Mouse (Mus musculus) MEL (cell line): ENCODE data around the gene Sec16a. TPM values are rescaled to one million over a fixed set of nuclear protein-coding genes. Genes with fewer than 3 reads are reported as not detected.

Experiments
- polyA plus RNA-seq, 2 experiments: library from polyadenylated mRNA; stranded (reverse) in 1 of 2; unstranded in 1 of 2; fragments of >175 nt in 1 of 2; fragments of >200 nt in 1 of 2; gene quantifications; 2 replicates each; pipeline versions ENCODE4 v1.2.1 to v1.2.4; 2012; ENCODE audit warnings: low replicate concordance in 2 of 2, low read depth in 1 of 2; ENCODE audit not compliant: insufficient read length in 2 of 2, insufficient read depth in 1 of 2, missing spikeins in 1 of 2
- total RNA-seq: library from RNA; depleted of rRNA; stranded (reverse); fragments of 300-350 nt; gene quantifications from 2 replicates; pipeline ENCODE4 v1.2.3, GENCODE M21; 2012; rRNA removed

Gene Sec16a
- total and polyA plus RNA-seq, 3 experiments = 20.3 to 38.0 TPM; not detected in 1

Other genes with a start within 250 kb of the Sec16a start
- gene Lhx3, start 236.9 kb downstream of the Sec16a start, total RNA-seq = not detected in 2 replicates
- not detected for gene Lhx3, start 236.9 kb downstream of the Sec16a start, polyA plus RNA-seq
- gene Qsox2, start 207.7 kb downstream of the Sec16a start, total RNA-seq = 13.4 and 17.0 TPM in 2 replicates
- gene Qsox2, start 207.7 kb downstream of the Sec16a start, polyA plus RNA-seq = 10 to 100 TPM in 1 of 2 experiments, not detected in 1; 12.1 TPM
- gene Ccdc187, start 150.7 kb downstream of the Sec16a start, total RNA-seq = not detected in 2 replicates
- gene Ccdc187, start 150.7 kb downstream of the Sec16a start, polyA plus RNA-seq = not detected
- gene Gpsm1, start 129.7 kb downstream of the Sec16a start, total RNA-seq = 1.4 and 1.7 TPM in 2 replicates
- gene Gpsm1, start 129.7 kb downstream of the Sec16a start, polyA plus RNA-seq = 1 to 10 TPM in 1 of 2 experiments, not detected in 1; 6.9 TPM
- 17.4 and 21.8 TPM in 2 replicates for gene Dnlz, start 93.1 kb downstream of the Sec16a start, total RNA-seq
- gene Dnlz, start 93.1 kb downstream of the Sec16a start, polyA plus RNA-seq = 10 to 100 TPM in 1 of 2 experiments, not detected in 1; 27.7 TPM
- gene Card9, start 84.3 kb downstream of the Sec16a start, total RNA-seq = 0.16 and 0.35 TPM in 2 replicates
- under 1 TPM in 1 of 2 experiments, not detected in 1; 0.72 TPM for gene Card9, start 84.3 kb downstream of the Sec16a start, polyA plus RNA-seq
- gene Snapc4, start 64.6 kb downstream of the Sec16a start, total RNA-seq = 40.3 and 49.3 TPM in 2 replicates
- 10 to 100 TPM in 1 of 2 experiments, not detected in 1; 57.6 TPM for gene Snapc4, start 64.6 kb downstream of the Sec16a start, polyA plus RNA-seq
- 51.7 and 63.6 TPM in 2 replicates for gene Entr1, start 55.9 kb downstream of the Sec16a start, total RNA-seq
- gene Entr1, start 55.9 kb downstream of the Sec16a start, polyA plus RNA-seq = 10 to 100 TPM in 1 of 2 experiments, not detected in 1; 71.1 TPM
- 87.6 and 96.5 TPM in 2 replicates for gene Pmpca, start 55.9 kb downstream of the Sec16a start, total RNA-seq
- 100 to 1,000 TPM in 1 of 2 experiments, 10 to 100 TPM in 1; 46.4 to 166 TPM for gene Pmpca, start 55.9 kb downstream of the Sec16a start, polyA plus RNA-seq
- gene Inpp5e, start 36.0 kb downstream of the Sec16a start, total RNA-seq = 9.6 and 11.2 TPM in 2 replicates
- gene Inpp5e, start 36.0 kb downstream of the Sec16a start, polyA plus RNA-seq = 10 to 100 TPM in 1 of 2 experiments, not detected in 1; 17.5 TPM
- 0.39 TPM in 1 of 2 replicates, not detected in the other for gene Notch1, start 71.4 kb upstream of the Sec16a start, total RNA-seq
- gene Notch1, start 71.4 kb upstream of the Sec16a start, polyA plus RNA-seq = under 1 TPM in 1 of 2 experiments, not detected in 1; 0.06 TPM
- gene Egfl7, start 134.8 kb upstream of the Sec16a start, total RNA-seq = 73.9 and 95.4 TPM in 2 replicates
- 100 to 1,000 TPM in 1 of 2 experiments, not detected in 1; 125 TPM for gene Egfl7, start 134.8 kb upstream of the Sec16a start, polyA plus RNA-seq
- 0.15 TPM in 1 of 2 replicates, not detected in the other for gene Gm20532, start 141.4 kb upstream of the Sec16a start, total RNA-seq
- gene Gm20532, start 141.4 kb upstream of the Sec16a start, polyA plus RNA-seq = not detected
- gene Agpat2, start 159.2 kb upstream of the Sec16a start, total RNA-seq = 21.0 and 22.3 TPM in 2 replicates
- 10 to 100 TPM in 1 of 2 experiments, not detected in 1; 42.4 TPM for gene Agpat2, start 159.2 kb upstream of the Sec16a start, polyA plus RNA-seq
- 0.33 and 0.42 TPM in 2 replicates for gene Fam69b, start 183.2 kb upstream of the Sec16a start, total RNA-seq
- gene Fam69b, start 183.2 kb upstream of the Sec16a start, polyA plus RNA-seq = under 1 TPM in 1 of 2 experiments, not detected in 1; 0.67 TPM
- gene Lcn4, start 226.1 kb upstream of the Sec16a start, total RNA-seq = not detected in 2 replicates
- gene Lcn4, start 226.1 kb upstream of the Sec16a start, polyA plus RNA-seq = not detected